Mouse (Mus musculus) urinary bladder, adult 2 months (tissue): ENCODE measurements at regions not wholly inside any gene's neighbourhood (a gene's known extent, or its start where the extent isn't known, plus 50 kb on each side); places are given as distances from the start of the nearest gene placed in this dataset.
A peak's percentile ranks its signal among the peaks of the same experiment; 100 is the strongest.
"Not testable (repeated sequence)": the region's sequence is repeated elsewhere in the genome, so short reads cannot be mapped to it uniquely, and the experiment has no call there.

Source experiments
- DNase-seq: peaks from one replicate; pipeline ENCODE4 v3.0.0; 2022; ENCODE audit warnings: low spot score

DNA sequence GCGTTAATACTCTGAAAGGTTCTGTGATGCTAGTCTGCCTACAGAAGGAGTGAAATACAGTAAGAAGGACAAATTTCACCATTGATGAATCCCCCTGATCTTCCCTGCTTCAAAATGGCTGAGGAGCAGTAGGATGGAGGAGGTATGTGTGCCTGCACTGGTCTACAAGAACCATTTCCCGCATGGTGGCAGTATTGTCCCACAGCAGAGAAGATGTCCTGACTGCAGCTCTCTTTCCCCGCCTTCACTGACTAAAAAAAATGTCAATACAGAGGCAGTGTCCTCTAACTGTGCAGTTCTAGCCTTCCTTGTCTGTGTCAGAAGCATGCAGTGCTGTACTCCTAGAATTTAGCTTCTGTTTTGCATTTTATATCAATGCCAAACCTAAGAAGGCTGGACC is 174.6 kb upstream of the Olfr1324 start:
- not testable (repeated sequence) for DNase-seq

DNA sequence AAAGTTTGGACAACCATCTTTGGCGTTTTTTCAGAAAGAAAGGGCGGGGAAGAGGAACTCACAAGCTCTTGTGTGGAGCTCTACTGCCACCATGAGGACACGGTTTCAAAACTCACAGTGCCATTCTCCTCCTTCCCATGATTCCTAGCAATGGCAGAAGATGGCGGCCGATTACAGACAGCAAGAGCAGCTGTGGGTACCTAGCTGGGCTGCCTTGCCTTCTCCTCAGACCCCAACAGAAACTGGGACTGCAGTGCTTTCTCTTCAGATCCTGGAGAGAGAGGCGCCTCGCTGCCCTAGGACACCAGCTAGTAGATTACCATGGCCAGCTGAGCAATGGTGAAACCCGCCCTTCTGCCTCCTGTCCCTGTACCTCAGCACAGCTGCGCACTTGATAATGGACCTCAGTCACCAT is 174.2 kb upstream of the Olfr1324 start:
- not testable (repeated sequence) for DNase-seq

DNA sequence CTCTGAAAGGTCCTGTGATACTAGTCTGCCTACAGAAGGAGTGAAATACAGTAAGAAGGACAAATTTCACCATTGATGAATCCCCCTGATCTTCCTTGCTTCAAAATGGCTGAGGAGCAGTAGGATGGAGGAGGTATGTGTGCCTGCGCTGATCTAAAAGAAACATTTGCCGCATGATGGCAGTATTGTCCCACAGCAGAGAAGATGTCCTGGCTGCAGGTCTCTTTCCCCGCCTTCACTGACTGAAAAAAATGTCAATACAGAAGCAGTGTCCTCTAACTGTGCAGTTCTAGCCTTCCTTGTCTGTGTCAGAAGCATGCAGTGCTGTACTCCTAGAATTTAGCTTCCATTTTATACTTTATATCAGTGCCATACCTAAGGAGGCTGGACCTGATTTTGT is 172.0 kb upstream of the Olfr1324 start:
- DNase-seq: not testable (repeated sequence)

- DNase-seq: no peak
Observed at GRCm38 (mm10) chrX:50599780-50600179, 171.5 kb upstream of the Olfr1324 start.

DNA sequence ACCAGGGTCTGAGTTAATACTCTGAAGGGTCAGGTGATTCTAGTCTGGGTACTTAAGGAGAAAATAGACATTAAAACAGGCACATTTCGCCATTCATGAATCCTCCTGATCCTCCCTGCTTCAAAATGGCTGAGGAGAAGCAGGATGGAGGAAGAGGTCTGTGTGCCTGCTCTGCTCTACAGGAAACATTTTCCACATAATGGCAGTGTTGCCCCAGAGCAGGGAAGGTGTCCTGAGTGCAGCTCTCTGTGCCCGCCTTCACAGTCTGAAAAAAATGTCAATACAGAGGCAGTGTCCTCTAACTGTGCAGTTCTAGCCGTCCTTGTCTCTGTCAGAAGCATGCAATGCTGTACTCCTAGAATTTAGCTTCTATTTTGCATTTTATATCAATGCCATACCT is 169.3 kb upstream of the Olfr1324 start:
- not testable (repeated sequence) for DNase-seq

- no peak for DNase-seq
Observed at GRCm38 (mm10) chrX:50597105-50597504, 168.8 kb upstream of the Olfr1324 start.

DNA sequence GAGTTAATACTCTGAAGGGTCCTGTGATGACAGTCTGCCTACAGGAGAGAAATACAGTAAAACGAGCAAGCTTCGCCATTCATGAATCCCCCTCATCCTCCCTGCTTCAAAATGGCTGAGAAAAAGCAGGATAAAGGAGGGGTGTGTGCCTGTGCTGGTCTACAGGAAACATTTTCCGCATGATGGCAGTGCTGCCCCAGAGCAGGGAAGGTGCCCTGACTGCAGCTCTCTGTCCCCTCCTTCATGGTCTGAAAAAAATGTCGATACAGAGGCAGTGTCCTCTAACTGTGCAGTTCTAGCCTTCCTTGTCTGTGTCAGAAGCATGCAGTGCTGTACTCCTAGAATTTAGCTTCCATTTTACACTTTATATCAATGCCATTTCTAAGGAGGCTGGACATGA is 166.7 kb upstream of the Olfr1324 start:
- not testable (repeated sequence) for DNase-seq

GRCm38 (mm10) chrX:50591477-50591876 is 163.2 kb upstream of the Olfr1324 start:
- DNase-seq: no peak

GRCm38 (mm10) chrX:50590673-50591341 is 162.5 kb upstream of the Olfr1324 start:
- DNase-seq: no peak

DNA sequence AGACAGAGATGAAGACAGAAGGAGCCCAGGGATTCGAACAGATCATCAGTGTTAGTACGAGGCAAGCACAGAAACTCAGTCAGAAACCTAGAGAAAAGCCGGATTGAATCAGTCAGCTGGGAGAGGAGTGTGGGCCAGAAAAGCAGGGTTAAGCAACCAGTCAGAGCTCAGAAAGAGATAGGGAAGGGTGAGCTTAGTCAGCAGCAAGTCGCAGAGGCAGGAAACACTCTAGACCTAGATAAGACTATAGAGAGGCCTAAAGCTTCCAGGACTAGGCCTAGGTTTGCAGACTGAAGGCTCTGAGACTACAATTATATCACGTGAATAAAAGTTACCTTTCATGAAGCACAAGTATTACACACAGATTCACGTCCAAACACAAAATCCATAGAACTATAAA is 160.6 kb upstream of the Olfr1324 start:
- no peak for DNase-seq

GRCm38 (mm10) chrX:50583741-50584580 is 155.7 kb upstream of the Olfr1324 start:
- no peak for DNase-seq

GRCm38 (mm10) chrX:50580200-50580599 is 151.9 kb upstream of the Olfr1324 start:
- DNase-seq: no peak

DNA sequence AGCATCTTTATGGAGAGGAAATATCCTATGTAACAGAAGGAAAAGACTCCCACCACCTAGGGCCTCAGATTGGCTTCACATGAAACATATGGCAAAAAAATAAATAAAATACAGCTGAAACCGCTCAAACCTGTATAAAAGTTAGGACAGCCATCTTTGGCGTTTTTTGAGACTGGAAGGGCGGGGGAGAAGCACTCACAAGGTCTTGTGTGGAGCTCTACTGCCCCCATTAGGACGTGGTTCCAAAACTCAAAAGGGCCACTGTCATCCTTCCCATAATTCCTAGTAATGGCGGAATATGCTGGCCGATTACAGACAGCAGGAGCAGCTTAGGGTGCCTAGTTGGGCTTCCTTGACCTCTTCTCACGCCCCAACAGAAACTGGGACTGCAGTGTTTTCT is 148.5 kb upstream of the Olfr1324 start:
- DNase-seq: peak; percentile 66

- DNase-seq: peak; percentile 58
Observed at GRCm38 (mm10) chrX:50572191-50573095, 144.1 kb upstream of the Olfr1324 start.

DNA sequence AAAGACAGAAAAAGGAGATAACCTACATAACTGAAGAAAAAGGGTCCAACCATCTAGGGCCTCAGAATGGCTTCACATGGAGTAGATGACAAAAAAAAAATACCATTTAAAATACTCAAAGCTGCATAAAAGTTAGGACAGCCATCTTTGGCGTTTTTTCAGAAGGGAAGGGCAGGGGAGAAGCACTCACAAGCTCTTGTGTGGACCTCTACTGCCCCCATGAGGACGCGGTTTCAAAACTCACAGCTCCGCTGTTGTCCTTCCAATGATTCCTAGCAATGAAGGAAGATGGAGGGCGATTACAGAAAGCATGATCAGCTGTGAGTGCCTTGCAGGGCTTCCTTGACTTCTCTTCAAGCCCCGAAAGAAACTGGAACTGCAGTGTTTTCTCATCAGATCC is 140.8 kb upstream of the Olfr1324 start:
- peak; percentile 61 for DNase-seq

- peak; percentile 68 for DNase-seq
Observed at GRCm38 (mm10) chrX:50566345-50566744, 138.0 kb upstream of the Olfr1324 start.

DNA sequence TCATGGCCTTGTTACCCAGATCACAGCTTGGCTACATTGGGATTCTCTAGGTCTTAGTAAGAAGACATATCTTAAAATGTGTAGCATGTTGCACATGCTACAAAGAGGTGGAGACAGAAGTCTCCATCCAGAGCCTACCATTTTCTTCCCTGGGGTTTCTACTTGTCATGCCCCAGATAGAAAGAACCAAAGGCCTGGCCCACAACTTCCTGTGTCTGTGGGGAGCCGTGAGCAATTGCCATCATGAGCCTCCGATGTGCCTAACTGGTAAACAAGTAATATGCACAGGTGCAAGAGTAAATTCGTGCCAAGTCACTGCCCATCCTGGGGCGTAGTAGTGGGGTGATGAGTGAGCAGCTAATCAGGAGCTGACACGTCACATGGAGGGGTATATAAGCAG is 136.7 kb upstream of the Olfr1324 start:
- not testable (repeated sequence) for DNase-seq

DNA sequence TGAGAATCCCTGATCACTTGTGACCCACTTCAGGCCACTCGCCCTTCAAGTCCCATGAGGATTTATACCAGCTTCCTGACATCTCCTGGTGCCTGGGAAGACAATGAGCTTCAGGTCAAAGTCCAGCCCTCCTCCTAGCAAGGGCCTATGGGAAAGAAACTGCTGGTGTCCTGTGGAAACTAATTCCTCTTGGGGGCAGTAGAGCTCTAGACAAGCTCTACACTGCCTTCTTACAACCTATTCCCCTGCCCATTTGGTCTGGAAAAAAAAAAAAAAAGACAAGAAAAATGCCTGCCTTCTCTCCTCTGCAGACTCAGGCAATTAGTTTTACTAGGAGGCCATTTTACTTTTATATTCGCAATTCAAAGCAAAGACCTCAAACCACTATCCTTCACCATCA is 132.6 kb upstream of the Olfr1324 start:
- no peak for DNase-seq

DNA sequence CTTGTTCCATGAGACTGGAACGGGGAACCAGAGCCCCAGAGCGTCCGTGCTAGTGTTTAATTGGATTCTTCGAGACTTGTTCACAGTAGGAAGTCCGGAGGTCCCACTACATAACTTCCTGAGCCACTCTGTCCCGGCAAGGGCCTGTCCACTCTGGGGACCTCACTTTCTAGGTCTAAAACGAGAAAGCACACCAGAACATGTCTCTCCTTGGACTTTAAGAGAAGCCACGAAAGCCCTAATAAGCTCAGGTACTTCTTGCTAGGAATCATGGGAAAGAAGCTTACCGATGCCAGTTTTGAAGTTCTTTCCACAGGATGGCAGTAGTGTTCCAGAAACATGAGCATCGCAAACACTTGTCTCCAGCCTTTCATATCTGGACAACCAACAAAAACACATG is 122.0 kb upstream of the Olfr1324 start:
- peak; percentile 37 for DNase-seq

- DNase-seq: no peak
Observed at GRCm38 (mm10) chrX:50549713-50550112, 121.4 kb upstream of the Olfr1324 start.

- DNase-seq: not testable (repeated sequence)
Observed at GRCm38 (mm10) chrX:50537785-50538159, 109.5 kb upstream of the Olfr1324 start.

GRCm38 (mm10) chrX:50537122-50537784 is 109.0 kb upstream of the Olfr1324 start:
- no peak for DNase-seq
